Mouse (Mus musculus): ENCODE measurements around the gene A830031A19Rik.
A peak's percentile ranks its signal among the peaks of the same experiment; 100 is the strongest.

A830031A19Rik gene

GRCm38 (mm10) chr11:24095656-24096353 lies 21.0 kb upstream of the A830031A19Rik start:
- DNase-seq (ENCODE audit: low read depth, low spot score) = no peak

DNA sequence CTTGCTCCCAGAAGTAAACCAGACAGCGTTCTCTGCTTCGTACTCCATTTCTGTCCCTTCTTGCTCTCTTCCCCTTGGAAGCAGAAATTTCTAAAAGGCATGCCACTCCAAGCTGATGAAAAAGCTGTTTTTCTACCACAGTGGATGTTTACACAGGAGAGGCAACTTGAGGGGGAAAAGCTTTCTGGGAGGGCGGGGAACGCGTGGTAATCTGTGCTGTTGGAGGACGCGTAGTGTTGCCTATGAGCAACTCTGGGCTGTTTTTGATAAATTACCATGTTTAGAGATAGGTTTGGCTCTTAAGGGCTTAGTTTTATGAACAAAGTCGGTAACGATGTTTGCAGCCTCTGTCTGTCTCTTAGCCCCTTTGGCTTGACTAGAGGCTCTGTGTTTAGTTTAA lies 20.4 kb upstream of the A830031A19Rik start:
- no peak for DNase-seq (ENCODE audit: low read depth, low spot score)

DNA sequence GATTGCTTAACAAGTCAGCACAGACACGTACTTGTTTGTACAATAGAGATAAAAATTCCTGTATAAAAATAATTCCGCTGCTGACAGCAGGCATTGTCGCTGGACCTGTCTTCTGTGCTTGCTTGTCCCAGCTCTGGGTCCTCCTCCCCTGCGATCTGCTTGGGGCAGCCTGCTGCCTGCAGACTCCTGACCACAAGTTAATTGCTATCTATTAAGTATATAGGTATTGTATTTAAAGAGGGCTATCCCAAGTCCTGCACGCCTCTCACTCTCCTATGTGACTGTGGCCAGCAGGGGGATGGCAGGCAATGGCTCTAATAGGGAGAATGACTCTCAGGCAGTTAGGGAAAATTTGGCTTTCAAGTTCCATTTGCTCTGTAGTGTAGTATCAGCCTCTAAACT lies 19.2 kb upstream of the A830031A19Rik start:
- DNase-seq (ENCODE audit: low read depth, low spot score) = no peak

GRCm38 (mm10) chr11:24092618-24093017 lies 17.8 kb upstream of the A830031A19Rik start:
- no peak for DNase-seq (ENCODE audit: low read depth, low spot score)

DNA sequence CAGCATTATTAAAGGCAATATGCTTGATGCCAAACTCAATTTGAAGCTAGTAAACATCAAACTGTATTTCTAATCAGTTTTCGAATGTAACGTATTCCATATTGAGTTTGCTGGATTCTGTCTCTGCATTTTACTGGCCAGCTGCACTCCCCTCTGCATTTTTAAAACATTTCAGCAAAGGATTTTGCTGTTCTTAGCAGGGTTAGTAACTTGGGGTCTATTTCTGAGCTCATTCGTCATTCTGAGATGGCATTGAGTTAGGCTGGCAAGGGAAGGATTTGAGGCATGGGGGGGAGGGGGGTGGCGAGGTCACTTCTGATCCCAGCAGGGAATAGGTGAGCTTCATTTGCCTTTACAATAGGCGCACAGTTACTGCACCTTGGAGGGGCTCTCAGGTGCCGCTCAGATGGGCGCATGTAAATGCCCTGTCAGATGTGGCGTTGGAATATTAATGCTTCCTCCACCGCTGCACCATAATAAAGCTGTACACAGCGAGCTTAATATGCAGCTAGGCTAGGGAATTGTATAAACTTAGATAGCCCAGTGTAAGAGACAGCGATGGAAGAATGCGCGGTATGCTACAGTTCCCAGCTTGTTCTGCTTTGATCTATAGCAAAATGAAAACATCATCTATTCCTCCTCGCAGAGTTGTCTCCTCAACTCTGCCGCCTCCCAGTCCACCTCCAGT lies 16.7 kb upstream of the A830031A19Rik start:
- DNase-seq (ENCODE audit: low read depth, low spot score) = no peak

GRCm38 (mm10) chr11:24090443-24090842 lies 15.6 kb upstream of the A830031A19Rik start:
- no peak for DNase-seq (ENCODE audit: low read depth, low spot score)

DNA sequence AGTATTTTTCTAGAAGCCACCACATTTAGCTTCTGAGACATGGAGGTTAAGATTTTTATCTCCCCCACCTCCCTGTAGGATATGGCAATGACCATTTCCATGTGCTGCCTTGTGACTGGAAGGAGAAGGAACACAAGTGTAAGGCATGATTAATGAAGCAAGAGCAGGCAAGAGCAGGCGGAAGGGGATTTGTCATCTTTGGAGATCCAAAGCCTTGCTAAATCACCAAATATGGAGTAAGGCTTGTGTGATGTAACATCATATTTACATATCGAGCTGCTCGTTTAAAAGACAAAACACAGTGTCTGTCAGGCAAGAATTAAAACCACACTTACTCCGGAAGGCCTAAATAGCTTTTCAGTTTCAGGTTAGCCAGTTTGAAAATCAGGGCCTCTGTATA lies 12.2 kb upstream of the A830031A19Rik start:
- DNase-seq (ENCODE audit: low read depth, low spot score) = no peak

DNA sequence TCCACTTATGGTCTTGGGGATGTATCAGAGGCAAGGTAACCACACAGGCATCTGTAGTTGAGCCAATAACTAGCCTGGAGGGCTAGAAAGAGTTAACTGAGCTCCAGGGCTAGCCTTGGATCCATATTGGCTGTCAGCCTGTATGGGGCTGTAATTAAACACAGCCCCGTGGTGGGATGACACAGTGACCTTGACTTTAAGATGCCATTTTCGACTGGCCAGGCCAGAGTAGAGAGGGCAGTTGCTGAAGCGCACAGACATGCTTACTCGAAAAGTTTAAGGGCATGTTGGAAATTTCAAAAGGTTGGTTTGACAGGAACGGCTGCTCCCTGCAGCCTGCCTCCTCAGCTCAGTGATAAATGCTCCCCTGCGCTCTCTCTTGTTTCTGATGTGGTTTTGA lies 11.1 kb upstream of the A830031A19Rik start:
- no peak for DNase-seq (ENCODE audit: low read depth, low spot score)

DNA sequence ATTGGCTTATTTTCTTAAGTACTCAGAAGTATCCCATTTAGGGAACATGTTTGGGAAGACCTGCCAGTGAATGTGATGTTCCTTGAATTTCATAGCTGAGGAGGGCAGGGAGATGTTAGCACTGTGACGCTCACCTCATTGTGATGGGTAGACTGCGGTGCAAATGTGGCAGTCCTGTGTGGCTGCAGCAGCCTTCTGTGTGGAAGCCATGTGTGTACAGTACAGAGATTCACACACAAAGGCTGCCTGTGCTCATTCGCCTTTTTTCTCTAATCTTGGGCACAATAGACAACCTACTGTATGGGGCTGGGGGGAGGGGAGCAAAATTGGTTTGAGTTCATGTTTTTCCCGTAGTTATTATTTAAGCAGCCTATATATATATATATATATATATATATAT lies 9.7 kb upstream of the A830031A19Rik start:
- no peak for DNase-seq (ENCODE audit: low read depth, low spot score)

DNA sequence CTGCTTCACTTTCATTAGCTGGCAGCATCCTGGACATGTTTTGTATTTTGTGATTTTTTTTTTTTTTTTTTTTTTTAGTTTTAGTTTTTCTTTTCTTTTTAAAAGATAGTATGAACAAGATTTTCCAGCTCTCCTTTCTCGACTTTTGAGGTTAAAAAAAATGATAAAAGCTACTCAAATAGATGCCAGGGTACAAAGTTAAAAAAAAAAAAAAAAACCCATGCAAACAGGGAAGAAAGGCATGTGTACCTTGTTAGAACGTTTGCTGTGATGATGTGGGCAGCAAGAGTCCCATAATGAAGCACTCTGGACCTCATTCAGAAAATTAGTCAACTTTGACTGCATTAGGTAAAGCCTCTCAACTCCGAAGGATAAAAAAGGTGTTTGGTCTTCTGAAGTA lies 9.2 kb upstream of the A830031A19Rik start:
- DNase-seq (ENCODE audit: low read depth, low spot score) = no peak

GRCm38 (mm10) chr11:24083423-24083822 lies 8.6 kb upstream of the A830031A19Rik start:
- no peak for DNase-seq (ENCODE audit: low read depth, low spot score)

DNA sequence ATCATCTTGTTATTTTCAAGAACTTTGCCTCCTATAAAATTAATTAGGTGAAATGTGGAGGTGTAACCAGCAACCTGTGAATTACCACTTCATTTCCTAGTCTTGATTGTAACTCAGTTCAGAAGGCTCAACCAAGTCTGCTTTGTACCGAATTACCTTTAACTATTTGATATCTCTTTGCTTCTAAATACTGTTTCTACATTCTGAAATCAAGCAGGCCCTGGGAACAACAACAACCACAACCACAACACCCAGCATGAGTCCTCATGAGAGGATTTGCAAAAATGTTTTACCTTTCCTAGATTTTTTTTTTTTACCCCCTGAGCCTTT lies 8.2 kb upstream of the A830031A19Rik start:
- no peak for DNase-seq (ENCODE audit: low read depth, low spot score)

DNA sequence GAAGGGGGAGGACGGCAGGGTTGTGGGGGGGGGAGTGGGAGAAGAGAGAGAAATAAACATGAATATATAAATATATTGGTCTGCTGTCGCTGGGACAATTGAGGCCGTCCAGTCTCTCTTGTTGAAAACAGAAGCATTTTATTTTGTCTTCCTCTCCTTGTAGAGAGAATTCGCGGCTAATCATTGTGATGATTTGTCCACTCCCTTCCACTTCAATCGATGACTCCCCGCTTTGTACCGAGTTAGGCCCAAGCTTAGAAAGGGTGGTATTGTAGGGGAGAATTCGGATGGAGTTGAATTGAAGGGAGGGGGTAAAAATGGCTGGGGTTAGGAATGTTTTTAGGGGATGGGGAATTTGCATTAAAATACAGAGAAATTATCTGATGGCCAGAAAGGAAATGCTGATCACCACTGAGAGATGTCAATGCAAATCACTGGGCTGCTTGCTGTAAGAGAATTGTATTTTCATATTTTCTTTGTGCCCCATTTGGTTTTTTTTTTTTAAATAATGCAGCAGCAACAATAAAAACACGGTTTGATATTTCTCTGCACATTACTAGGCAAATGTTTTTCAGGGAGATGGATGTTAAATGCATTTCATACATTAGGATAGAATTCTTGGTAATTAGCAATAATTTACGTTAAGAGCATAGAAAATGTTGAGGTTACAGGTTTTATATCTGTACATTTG lies 7.7 kb upstream of the A830031A19Rik start:
- no peak for DNase-seq (ENCODE audit: low read depth, low spot score)

DNA sequence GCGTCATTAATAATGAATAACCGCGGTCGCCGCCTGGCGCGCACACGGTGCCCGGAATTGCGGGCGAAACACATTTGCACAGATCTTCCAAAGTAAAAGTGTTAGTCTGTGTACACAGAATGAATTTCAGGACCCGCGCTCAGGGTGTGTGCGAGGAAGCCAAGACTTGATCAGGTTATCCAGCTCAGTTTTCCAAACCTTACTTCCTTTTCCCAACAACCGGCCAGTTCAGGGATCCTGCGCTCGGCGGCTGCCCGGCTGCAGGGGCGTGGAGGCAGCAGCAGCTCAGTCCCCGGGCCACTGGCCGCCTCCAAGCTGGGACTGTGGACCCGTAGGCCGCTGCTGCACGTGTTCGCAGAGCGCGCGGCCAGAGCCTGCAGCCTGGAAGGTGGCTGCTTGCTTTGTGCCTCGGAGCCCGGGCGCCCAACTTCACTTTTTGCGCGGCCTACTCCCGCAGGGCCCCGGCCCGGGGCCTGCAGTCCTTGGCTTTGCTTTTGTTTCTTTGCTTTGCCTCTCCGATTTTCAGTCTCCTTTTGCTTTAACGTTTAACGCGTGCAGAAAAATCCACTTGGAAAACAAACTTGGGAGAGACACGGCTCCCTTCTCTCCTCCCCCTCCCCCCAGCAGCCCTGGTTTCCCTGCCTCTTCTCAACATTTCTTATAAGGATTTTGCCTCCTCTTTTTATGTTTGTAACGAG lies 7.0 kb upstream of the A830031A19Rik start:
- peak; percentile 37 for DNase-seq (ENCODE audit: low read depth, low spot score)

- DNase-seq (ENCODE audit: low read depth, low spot score) = peak; percentile 72
Observed at GRCm38 (mm10) chr11:24081016-24081686, 6.3 kb upstream of the A830031A19Rik start.

DNA sequence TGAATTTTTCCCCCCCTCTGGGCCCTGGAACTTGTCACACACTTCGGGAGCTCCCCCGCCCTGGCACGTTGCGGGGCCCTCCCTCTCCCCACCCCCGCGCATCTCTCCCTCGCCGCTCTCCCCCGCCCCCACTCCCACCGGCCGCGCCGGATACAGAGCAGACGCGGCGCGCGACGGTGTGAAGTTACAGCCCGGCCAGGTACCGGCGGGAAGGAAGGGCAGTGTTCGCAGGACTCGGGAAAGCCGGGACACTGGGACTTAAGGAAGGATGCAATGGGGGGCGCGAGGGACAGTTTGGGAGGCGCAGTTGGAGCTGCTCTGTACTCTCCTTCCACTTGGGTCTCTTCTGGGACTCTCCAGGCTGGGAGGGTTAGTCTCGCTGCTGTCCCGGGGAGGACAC lies 5.7 kb upstream of the A830031A19Rik start:
- DNase-seq (ENCODE audit: low read depth, low spot score) = peak; percentile 57

DNA sequence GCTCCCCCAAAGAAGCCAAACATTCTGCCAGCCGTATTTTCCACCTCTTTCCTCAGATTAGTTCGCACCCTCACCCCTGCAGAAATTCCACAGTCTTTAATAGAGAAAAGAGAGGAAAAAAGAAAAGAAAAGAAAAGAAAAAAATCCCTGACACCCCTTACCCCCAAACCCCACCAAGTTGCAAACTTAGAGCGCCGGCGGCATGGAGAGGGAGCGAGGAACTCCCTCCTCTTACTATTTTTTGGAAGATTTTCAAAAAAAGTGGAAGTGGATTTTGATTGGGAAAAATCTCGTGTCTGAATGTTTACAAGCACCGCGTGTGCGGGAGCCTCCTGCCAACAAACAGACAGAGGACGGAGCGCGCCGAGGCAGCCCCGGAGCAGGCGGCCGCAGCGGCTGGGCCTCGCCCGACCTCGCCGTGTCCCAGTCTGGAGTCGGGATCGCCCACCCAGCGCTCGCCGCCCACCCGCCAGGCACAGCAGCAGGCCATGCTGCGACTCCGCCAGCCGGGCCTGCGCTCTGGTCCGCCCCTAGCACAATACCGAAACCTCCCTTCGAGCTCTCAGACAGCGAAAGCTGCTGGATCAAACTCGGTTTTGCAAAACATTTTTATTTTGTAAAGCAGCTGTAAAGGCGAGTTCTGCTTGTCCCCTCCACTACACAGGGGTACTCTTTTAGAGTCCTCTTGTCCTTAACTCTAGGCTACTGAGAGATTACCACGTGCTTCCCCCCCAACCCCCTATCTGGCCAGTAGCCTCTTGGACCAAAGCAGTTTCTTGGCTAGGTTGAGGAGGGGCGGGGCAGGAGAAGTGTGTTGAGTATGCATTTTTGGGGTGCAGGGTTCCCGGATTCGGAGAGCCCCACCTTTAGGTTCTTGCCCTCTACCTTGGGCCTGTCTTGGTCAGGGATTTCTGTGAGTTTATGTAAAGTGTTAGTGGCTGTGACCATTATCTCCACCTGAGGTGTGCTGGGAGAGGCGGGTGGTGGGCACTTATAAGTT lies 4.8 kb upstream of the A830031A19Rik start:
- DNase-seq (ENCODE audit: low read depth, low spot score) = peak; percentile 45

- DNase-seq (ENCODE audit: low read depth, low spot score) = no peak
Observed at GRCm38 (mm10) chr11:24078706-24079316, 4.0 kb upstream of the A830031A19Rik start.

- peak; percentile 84 for DNase-seq (ENCODE audit: low read depth, low spot score)
Observed at GRCm38 (mm10) chr11:24077795-24078705, 3.2 kb upstream of the A830031A19Rik start, which contains the start of gene Bcl11a. Bcl11a (plus strand) TSS chr11:24078056.
